Mouse (Mus musculus): Measurements from ENCODE around the gene Mff. TPM values are rescaled to one million over a fixed set of nuclear protein-coding genes. Genes with fewer than 3 reads are reported as not detected.

The Mff gene
- 462 and 492 TPM in 2 replicates for polyA plus RNA-seq (2014; fragmentation: Nextera tagmentation; extraction: Ambion mirVana)

GRCm38 (mm10) chr1:82724339-82725025 lies at the start of gene Mff:
Mff (plus strand) TSS chr1:82724890.
- peak; percentile 98 for DNase-seq (ENCODE audit: low spot score)
- H3K9ac ChIP-seq (ENCODE audit: low read length), result peak within 1 kb of the TSS; percentile 89
- peak within 1 kb of the TSS; percentile 97 for H3K4me2 ChIP-seq (ENCODE audit: low read length)
- H3K4me1 ChIP-seq (ENCODE audit: control insufficient read depth, insufficient read depth, low read length), result peaks cover 12% of the 10 kb centered on the region
- H3K9me3 ChIP-seq (replicated peaks; ENCODE audit: control insufficient read depth, low read length), result no peaks in the 10 kb centered on the region
- H3K36me3 ChIP-seq (ENCODE audit: control insufficient read depth, insufficient read depth, low read length), result peaks cover 12% of the 10 kb centered on the region; the same call in 1 of the 2 replicates
- peak within 1 kb of the TSS; percentile 15; the same call in 1 of the 2 replicates for H3K27ac ChIP-seq (ENCODE audit: low read depth, low read length)
- peak within 1 kb of the TSS; percentile 61 for H3K4me3 ChIP-seq (ENCODE audit: low read depth, low read length)
- peak; percentile 100 for ATAC-seq
- WGBS, result 10% methylated on average over 38 of the region's 38 CpGs
- no peaks in the 10 kb centered on the region; the same call in 1 of the 2 replicates for H3K27me3 ChIP-seq (replicated peaks; ENCODE audit: control insufficient read depth, insufficient read depth, low read length)

- Histone ChIP-seq H3K27ac (ENCODE audit: low read depth, low read length) (no peak overlapping the region), H3K4me1 (ENCODE audit: control insufficient read depth, insufficient read depth, low read length) (no peaks in the 10 kb centered on the region), H3K27me3 (replicated peaks; ENCODE audit: control insufficient read depth, insufficient read depth, low read length) (no peaks in the 10 kb centered on the region), H3K9ac (ENCODE audit: low read length) (no peak overlapping the region), H3K4me2 (ENCODE audit: low read length) (no peak overlapping the region), H3K36me3 (ENCODE audit: control insufficient read depth, insufficient read depth, low read length) (no peaks in the 10 kb centered on the region), H3K9me3 (replicated peaks; ENCODE audit: control insufficient read depth, low read length) (no peaks in the 10 kb centered on the region), H3K4me3 (ENCODE audit: low read depth, low read length) (no peak overlapping the region)
- DNase-seq (ENCODE audit: low spot score) (no peak), ATAC-seq (no peak)
- 89% methylated on average over 5 of the region's 5 CpGs for WGBS
Measured at GRCm38 (mm10) chr1:82686328-82686727, 38.4 kb upstream of the Mff start.

DNA sequence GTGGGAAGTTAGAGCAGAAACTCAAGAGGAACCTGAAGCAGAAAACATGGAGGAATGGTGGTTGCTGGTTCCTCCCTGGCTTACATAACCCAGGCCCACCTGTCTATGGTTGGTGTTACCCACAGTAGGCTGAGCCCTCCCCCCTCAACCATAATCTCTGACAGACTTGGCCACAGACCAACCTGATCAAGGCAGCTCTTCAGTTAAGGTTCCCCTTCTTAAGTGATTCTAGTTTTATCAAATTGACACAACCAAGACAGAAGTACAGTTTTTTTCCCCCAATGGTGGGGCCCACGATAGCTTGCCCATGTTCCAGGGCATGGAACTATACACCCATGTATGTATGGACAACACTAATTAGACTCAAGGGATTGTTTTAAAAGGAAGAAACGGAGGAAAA lies 37.8 kb upstream of the Mff start:
- H3K27me3 ChIP-seq (replicated peaks; ENCODE audit: control insufficient read depth, insufficient read depth, low read length), result no peaks in the 10 kb centered on the region
- 87% methylated on average over 2 of the region's 2 CpGs for WGBS
- no peak overlapping the region for H3K4me3 ChIP-seq (ENCODE audit: low read depth, low read length)
- no peaks in the 10 kb centered on the region for H3K4me1 ChIP-seq (ENCODE audit: control insufficient read depth, insufficient read depth, low read length)
- no peak overlapping the region for H3K27ac ChIP-seq (ENCODE audit: low read depth, low read length)
- no peaks in the 10 kb centered on the region for H3K9me3 ChIP-seq (replicated peaks; ENCODE audit: control insufficient read depth, low read length)
- no peak overlapping the region for H3K9ac ChIP-seq (ENCODE audit: low read length)
- ATAC-seq (no peak), DNase-seq (ENCODE audit: low spot score) (no peak)
- no peaks in the 10 kb centered on the region for H3K36me3 ChIP-seq (ENCODE audit: control insufficient read depth, insufficient read depth, low read length)
- no peak overlapping the region for H3K4me2 ChIP-seq (ENCODE audit: low read length)

DNA sequence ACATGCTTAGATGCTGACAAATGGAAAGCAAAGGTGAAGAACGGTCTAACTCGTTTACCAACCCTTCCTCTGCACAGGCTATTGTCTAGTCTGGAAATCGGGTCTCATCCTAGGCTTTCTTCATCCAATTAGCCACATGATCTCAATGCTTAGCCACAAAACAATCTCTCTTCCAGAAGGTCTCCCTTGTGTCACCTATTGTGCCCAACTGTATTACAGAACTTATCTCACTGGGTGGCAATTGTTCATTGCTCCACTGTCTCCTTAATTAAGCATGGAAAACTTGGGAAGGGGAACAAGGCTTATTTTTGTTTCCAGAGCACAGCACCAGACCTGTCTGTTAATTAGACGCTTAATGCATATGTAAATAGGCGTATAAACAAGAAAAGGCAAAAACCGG lies 36.8 kb upstream of the Mff start:
- ATAC-seq (peak; percentile 69), DNase-seq (ENCODE audit: low spot score) (peak; percentile 61)
- Histone ChIP-seq H3K27ac (ENCODE audit: low read depth, low read length) (no peak overlapping the region), H3K9ac (ENCODE audit: low read length) (no peak overlapping the region), H3K4me2 (ENCODE audit: low read length) (no peak overlapping the region), H3K27me3 (replicated peaks; ENCODE audit: control insufficient read depth, insufficient read depth, low read length) (no peaks in the 10 kb centered on the region), H3K4me1 (ENCODE audit: control insufficient read depth, insufficient read depth, low read length) (no peaks in the 10 kb centered on the region), H3K36me3 (ENCODE audit: control insufficient read depth, insufficient read depth, low read length) (no peaks in the 10 kb centered on the region), H3K4me3 (ENCODE audit: low read depth, low read length) (no peak overlapping the region), H3K9me3 (replicated peaks; ENCODE audit: control insufficient read depth, low read length) (no peaks in the 10 kb centered on the region)
- 9% methylated on average over 6 of the region's 6 CpGs for WGBS

- no peak overlapping the region for H3K9ac ChIP-seq (ENCODE audit: low read length)
- no peak overlapping the region for H3K4me2 ChIP-seq (ENCODE audit: low read length)
- H3K27me3 ChIP-seq (replicated peaks; ENCODE audit: control insufficient read depth, insufficient read depth, low read length), result no peaks in the 10 kb centered on the region
- ATAC-seq (no peak), DNase-seq (ENCODE audit: low spot score) (no peak)
- no peak overlapping the region for H3K27ac ChIP-seq (ENCODE audit: low read depth, low read length)
- H3K9me3 ChIP-seq (replicated peaks; ENCODE audit: control insufficient read depth, low read length), result no peaks in the 10 kb centered on the region
- no peaks in the 10 kb centered on the region for H3K36me3 ChIP-seq (ENCODE audit: control insufficient read depth, insufficient read depth, low read length)
- H3K4me1 ChIP-seq (ENCODE audit: control insufficient read depth, insufficient read depth, low read length), result no peaks in the 10 kb centered on the region
- WGBS, result 29% methylated on average over 3 of the region's 3 CpGs
- H3K4me3 ChIP-seq (ENCODE audit: low read depth, low read length), result no peak overlapping the region
Measured at GRCm38 (mm10) chr1:82695915-82696314, 28.8 kb upstream of the Mff start.

DNA sequence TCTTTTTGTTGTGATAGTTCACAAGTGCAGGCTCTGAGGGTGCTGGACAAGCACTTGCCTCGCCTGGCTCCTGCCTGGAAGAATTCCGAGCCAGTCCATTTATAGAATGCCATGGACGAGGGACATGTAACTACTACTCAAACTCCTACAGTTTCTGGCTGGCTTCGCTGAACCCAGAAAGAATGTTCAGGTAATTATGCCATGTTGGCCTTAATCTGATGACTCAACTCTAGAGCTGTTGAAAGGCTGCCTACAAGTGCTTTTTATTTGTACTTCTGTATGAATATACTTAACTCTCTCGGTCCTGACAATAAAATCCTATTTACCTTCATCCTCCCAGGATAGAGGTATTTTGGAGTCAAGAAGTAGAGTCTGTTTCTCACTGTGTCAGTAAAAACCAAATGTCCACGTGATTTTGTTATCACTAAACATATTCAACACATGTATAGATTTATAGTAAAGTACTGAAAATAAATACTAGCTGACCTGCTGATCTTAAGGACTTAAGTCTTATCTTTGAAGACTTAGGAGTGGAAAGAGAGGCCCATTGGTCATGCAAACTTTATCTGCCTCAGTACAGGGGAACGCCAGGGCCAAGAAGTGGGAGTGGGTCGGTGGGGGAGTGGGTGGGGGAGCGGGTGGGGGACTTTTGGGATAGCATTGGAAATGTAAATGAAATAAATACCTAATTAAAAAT lies 6.7 kb upstream of the Mff start:
- 79% methylated on average over 9 of the region's 9 CpGs for WGBS
- Histone ChIP-seq H3K27me3 (replicated peaks; ENCODE audit: control insufficient read depth, insufficient read depth, low read length) (no peaks in the 10 kb centered on the region; the same call in 1 of the 2 replicates), H3K4me3 (ENCODE audit: low read depth, low read length) (no peak overlapping the region), H3K4me2 (ENCODE audit: low read length) (no peak overlapping the region), H3K36me3 (ENCODE audit: control insufficient read depth, insufficient read depth, low read length) (no peaks in the 10 kb centered on the region), H3K9ac (ENCODE audit: low read length) (no peak overlapping the region), H3K9me3 (replicated peaks; ENCODE audit: control insufficient read depth, low read length) (no peaks in the 10 kb centered on the region), H3K27ac (ENCODE audit: low read depth, low read length) (no peak overlapping the region), H3K4me1 (ENCODE audit: control insufficient read depth, insufficient read depth, low read length) (no peaks in the 10 kb centered on the region)
- DNase-seq (ENCODE audit: low spot score) (no peak), ATAC-seq (no peak)

- Histone ChIP-seq H3K4me2 (ENCODE audit: low read length) (peak overlapping the region; percentile 97), H3K27ac (ENCODE audit: low read depth, low read length) (peak overlapping the region; percentile 15; the same call in 1 of the 2 replicates), H3K4me1 (ENCODE audit: control insufficient read depth, insufficient read depth, low read length) (peaks cover 12% of the 10 kb centered on the region), H3K9ac (ENCODE audit: low read length) (peak overlapping the region; percentile 89), H3K4me3 (ENCODE audit: low read depth, low read length) (peak overlapping the region; percentile 61), H3K9me3 (replicated peaks; ENCODE audit: control insufficient read depth, low read length) (no peaks in the 10 kb centered on the region), H3K27me3 (replicated peaks; ENCODE audit: control insufficient read depth, insufficient read depth, low read length) (no peaks in the 10 kb centered on the region; the same call in 1 of the 2 replicates), H3K36me3 (ENCODE audit: control insufficient read depth, insufficient read depth, low read length) (peaks cover 20% of the 10 kb centered on the region)
- DNase-seq (ENCODE audit: low spot score) (no peak), ATAC-seq (peak; percentile 97)
- under 1% methylated on average over 37 of the region's 37 CpGs for WGBS
Measured at GRCm38 (mm10) chr1:82725026-82725874, 560 bp downstream of the Mff start.

- DNase-seq (ENCODE audit: low spot score) (no peak), ATAC-seq (no peak)
- Histone ChIP-seq H3K27me3 (replicated peaks; ENCODE audit: control insufficient read depth, insufficient read depth, low read length) (no peaks in the 10 kb centered on the region; the same call in 1 of the 2 replicates), H3K9ac (ENCODE audit: low read length) (peak overlapping the region; percentile 89), H3K4me1 (ENCODE audit: control insufficient read depth, insufficient read depth, low read length) (peaks cover 12% of the 10 kb centered on the region), H3K4me2 (ENCODE audit: low read length) (peak overlapping the region; percentile 97), H3K36me3 (ENCODE audit: control insufficient read depth, insufficient read depth, low read length) (peaks cover 25% of the 10 kb centered on the region), H3K27ac (ENCODE audit: low read depth, low read length) (no peak overlapping the region), H3K4me3 (ENCODE audit: low read depth, low read length) (peak overlapping the region; percentile 61), H3K9me3 (replicated peaks; ENCODE audit: control insufficient read depth, low read length) (no peaks in the 10 kb centered on the region)
- WGBS, result 32% methylated on average over 4 of the region's 4 CpGs
Measured at GRCm38 (mm10) chr1:82725875-82726185, 1.1 kb downstream of the Mff start.
